Mouse (Mus musculus) layer of hippocampus, adult 9-11 months (tissue): Measurements from ENCODE around the gene Plekha1.
A peak's percentile ranks its signal among the peaks of the same experiment; 100 is the strongest.

Experiments
- DNase-seq: peaks from one replicate; pipeline ENCODE4 v3.0.0; 2022

Plekha1 gene

DNA sequence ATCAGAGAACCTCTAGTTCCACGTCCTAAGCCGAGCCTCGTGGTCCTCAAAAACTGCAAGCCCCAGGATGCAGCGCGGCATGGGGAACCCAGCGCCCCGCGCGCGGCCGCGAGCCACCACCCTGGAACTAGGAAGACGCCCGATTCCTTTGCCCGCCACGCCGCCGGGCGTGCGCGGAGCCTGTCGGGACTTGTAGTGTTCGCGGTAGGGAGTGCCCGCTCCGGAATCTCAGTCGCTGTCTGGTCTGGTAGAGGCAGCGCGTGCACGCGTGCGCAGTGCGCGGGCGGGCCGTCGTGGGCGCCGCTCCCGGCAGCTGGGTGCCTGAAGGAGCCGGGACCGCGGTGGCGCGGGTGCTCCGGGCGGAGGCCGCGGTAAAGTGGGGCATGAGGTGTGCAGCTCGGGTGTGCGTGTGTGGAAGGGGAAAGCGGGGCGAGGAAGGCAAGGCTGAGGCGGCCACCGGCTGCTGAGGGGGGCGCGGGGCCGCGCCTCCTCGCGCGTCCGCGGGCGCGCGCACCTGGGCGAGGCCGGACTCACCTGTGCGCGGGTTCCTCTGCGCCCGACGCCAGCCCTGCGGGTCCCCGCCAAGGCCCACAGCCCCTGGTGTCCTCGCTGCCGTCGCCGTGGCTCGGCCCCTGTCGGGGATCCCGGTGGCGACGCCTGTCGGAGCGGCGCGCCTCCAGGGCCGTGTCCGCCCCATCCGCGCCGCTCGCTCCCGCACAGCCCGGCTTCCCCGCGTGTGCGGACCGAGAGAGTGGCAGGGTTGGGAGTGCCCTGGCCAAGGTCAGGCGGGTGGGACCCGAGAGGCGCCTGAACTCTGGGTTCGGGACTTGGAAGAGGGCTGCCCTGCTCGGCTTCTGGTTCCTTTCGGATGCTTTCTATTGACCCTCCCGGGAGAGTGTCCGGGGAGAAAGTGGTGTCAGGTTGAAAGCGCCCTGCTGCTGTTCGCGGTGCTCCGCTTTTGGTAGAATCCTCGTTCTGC is at the start of gene Plekha1:
Gene Plekha1, plus strand, starts transcription at position 144 of the 979 bp plus-strand sequence.
- peak; percentile 99 for DNase-seq

- no peak for DNase-seq
Measured at GRCm38 (mm10) chr7:130816243-130816642, 49.3 kb upstream of the Plekha1 start.

DNA sequence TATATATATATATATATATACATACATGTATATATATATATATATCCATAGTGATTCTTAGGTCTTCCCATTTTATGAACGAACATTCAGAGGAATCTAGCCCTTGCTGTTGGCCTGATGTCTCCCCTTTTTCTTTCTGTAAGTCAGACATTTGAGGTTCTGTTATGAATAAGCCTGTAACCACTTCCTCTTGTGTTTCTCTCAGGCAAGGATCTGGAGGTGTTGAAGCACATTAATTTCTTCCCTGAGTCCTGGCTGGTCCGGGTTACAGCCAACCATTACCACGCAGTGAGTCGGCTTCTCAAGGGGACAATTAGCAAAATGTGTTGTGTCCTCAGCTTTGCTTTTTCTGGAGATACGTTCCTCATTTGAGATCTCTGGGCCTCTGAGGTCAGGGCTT is 46.7 kb upstream of the Plekha1 start:
- no peak for DNase-seq

DNA sequence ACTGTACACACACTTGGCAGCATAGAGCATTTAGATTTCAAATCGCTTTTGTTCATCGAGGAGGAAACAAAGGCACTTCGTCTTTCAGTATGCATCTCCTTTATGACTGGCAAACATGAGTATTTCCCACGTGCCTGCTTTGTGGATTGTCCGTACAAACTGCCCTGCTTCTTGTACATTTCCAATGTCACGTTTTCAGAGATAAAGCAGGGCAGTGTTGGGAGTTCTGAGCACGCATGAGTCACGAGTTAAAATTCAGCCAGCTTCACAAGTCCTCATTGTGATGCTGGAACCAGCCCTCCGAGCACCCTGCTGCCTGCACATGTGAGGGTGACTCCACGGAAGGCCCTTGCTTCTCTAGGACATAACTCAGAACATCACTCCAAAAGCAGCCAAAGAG is 45.9 kb upstream of the Plekha1 start:
- peak; percentile 88 for DNase-seq

- DNase-seq = no peak
Measured at GRCm38 (mm10) chr7:130823992-130824391, 41.6 kb upstream of the Plekha1 start.

DNA sequence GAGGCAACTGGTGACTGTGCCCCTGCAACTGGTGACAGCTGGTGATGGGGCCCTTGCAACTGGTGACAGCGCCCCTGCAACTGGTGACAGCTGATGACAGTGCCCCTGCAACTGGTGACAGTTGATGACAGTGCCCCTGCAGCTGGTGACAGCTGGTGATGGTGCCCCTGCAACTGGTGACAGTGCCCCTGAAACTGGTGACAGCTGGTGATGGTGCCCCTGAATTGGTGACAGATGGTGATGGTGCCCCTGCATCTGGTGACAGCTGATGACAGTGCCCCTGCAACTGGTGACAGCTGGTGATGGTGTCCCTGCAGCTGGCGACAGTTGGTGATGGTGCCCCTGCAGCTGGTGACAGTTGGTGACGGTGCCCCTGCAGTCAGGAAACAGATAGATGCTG is 39.2 kb upstream of the Plekha1 start:
- DNase-seq = no peak

- no peak for DNase-seq
Measured at GRCm38 (mm10) chr7:130827431-130827830, 38.1 kb upstream of the Plekha1 start.

DNA sequence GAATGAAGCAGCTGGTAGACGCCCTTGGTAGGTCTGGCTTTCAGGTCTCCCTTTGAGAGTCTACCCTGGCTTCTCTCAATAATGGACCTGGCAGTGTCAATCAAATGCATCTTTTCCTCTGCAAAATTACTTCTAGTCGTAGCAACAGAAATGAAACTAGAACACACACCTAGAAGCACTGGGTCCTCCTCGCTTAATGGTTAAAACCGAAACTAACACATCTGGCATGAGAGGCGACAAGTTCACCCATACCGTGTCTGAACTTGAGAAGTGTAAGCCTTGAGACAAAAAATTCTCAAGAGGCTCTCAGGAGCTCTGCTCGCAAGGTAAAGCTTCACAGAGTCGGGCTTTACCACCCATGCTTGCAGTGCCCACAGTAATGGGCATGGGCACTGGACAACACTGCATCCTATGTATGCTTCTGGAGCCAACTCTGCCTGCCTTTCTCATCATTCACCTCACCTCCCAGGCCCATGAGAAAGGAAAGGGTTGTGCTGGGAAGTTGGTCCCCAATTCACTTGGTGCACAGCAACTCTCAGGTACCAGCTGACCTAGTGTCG is 37.6 kb upstream of the Plekha1 start:
- no peak for DNase-seq

DNA sequence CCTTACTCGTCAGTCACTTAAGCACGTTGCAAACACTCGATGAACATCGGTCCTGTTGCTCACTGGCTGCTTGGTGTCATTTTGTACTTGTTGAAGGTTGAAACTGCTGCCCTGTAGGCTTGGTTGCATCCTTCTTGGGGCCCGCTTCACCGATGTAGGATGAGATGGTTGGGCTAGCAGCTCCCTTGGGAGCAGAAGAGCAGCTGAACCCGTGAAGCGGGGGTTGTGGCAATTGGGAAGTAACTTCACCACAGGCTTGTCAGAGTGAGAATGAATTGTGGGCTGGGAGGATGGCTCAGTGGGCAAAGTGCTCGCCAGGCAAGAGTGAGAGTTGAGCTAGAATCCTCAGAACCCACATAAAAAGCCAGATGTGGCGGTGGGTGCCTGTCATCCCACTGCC is 37.1 kb upstream of the Plekha1 start:
- no peak for DNase-seq

GRCm38 (mm10) chr7:130831586-130831985 is 34.0 kb upstream of the Plekha1 start:
- no peak for DNase-seq

DNA sequence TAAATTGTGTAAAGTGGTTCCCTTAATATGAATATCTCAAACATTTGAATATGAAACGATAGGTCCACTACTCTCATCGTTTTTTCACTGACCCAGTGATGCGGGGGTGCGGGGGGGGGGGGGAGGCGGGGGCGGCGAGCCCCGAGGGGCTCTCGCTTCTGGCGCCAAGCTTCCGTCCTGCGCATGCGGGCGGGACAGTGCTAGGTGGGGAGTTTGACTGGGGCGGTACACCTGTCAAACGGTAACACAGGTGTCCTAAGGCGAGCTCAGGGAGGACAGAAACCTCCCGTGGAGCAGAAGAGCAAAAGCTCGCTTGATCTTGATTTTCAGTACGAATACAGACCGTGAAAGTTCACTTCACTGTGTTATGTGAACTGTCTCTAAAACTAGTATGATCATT is 31.3 kb upstream of the Plekha1 start:
- DNase-seq = no peak

DNA sequence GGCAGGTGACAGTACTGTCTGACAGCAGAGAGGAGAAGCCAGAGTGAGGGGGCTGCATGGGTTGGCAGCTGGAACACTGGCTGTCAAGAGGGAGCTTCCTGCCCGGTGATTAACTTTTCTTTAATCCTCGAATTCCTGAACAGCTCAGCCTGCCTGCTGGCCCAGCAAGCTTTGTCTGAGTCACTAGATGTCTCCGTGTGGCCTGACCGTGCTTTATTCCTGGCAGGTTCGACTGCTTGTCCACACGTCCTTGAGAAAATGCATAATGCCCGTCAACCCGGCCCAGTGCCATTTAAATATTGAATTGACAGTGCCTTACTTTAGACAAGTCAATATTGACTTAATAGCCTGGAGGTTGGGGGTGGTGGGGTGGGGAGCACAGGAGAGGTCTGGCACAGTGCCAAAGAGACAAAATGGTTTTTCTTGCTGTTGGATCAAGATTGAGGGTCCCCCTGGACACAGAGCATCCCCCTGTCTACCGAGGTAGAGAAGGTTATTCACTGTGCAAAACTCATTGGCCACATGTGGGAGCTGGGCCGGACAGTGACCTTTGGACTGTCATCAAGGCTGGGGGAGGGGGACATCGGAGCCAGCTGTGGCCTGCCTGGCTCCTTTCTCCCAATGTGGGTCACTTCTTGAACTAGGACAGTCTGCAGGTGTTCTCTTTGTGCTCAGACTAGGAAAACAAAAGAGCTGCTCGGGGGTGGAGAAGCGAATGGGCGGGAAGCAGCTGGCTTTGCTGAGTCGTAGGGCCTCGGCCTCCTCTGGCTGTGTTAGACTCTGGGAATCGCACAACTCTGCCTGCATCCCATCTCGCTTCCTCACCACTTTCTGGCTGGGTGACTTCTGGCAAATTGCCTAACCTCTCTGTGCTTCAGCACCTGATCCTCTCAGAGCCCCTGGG is 30.3 kb upstream of the Plekha1 start:
- no peak for DNase-seq

GRCm38 (mm10) chr7:130836066-130836465 is 29.5 kb upstream of the Plekha1 start:
- no peak for DNase-seq

DNA sequence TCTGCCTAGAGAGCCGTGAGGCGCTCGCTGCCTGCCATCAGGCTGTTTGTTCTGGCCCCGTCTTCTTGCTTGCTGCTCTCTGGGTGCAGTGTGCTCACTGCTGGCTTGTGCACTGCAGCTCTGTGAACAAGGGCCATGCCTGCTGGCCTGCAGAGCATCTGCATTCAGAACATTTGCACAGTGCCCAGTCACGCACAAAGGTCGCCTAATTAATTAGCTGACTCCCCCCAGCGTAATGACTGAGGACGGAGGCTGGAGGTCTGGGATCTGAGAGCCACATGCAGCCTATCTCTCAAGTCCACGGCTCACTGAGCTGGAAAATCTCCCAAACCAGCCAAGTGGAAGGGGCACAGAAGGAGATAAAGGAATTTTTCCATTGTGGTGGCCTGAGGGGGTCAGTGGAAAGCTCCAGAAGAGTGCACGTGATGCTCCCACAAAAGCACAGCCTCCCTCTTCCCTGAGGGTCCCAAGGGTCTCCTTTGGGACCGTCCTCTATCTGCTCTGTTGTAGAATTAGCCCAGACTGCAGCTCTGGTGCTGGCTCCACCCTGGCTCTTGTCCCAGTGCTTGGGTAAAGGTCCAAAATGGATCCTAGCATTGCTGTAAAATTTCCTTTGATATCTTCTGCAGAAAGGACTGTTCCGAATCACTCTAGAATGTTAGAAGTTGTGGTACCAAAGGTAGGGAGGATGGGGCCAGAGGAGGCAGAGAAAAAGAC is 27.5 kb upstream of the Plekha1 start:
- DNase-seq = no peak

- no peak for DNase-seq
Measured at GRCm38 (mm10) chr7:130838658-130839025, 26.9 kb upstream of the Plekha1 start.

GRCm38 (mm10) chr7:130839380-130840100 is 26.0 kb upstream of the Plekha1 start:
- DNase-seq = no peak

DNA sequence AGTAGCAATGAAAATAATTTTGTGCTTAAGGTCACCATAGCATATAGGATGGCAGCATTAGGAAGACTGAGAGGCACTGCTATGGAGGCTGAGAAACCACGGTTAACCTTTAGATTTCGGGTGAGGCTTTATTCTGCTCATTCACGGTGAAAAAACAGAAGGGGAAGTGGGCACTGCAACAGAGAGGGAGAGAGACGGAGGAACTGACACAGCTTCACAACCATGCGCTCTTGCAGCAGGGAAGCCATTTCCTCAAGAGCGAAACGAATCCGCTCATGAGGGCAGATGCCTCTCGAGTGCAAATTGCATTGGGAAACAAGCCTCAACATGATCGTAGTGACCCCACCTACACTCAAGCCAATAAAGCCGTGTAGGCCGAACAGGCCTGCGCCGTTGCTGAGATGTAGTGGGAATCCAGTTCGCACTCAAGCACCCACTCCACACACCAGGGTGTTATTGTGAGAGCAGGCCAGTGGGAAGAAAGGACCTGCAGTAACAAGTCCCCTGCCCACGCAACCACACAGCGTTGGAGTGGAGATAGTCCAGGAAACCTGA is 18.3 kb upstream of the Plekha1 start:
- DNase-seq = no peak

DNA sequence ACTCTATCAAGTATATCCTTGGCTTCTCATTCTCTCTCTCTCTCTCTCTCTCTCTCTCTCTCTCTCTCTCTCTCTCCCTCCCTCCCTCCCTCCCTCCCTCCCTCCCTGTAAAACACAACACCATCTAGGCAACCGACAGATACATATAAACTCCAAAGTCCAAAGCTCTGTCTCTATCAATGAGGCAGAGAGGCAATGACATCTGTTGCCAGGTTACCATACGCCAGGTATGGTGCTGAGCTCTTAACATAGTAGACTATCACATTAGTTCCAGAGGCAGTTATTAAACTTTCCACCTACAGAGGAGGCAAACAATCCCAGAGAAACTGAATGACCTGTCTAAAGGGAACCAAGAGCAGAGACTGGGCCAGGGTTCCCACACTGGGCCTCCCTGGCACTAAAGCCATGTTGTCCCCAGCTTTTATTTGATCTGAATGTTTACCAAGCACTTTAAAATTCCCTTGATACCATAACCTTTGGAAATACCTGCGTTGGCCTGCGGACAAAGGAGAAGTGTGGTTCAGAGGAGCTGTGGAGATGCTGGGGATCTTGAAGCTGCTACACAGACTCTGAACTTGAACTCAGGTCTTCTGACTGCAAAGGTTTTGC is 10.8 kb upstream of the Plekha1 start:
- DNase-seq = no peak

GRCm38 (mm10) chr7:130855681-130856080 is 9.9 kb upstream of the Plekha1 start:
- DNase-seq = peak; percentile 39

GRCm38 (mm10) chr7:130857973-130858372 is 7.6 kb upstream of the Plekha1 start:
- DNase-seq = no peak

- no peak for DNase-seq
Measured at GRCm38 (mm10) chr7:130859926-130860325, 5.6 kb upstream of the Plekha1 start.
